ENCODE assay signal across 18 mouse cellular contexts in the genomic region with DNA sequence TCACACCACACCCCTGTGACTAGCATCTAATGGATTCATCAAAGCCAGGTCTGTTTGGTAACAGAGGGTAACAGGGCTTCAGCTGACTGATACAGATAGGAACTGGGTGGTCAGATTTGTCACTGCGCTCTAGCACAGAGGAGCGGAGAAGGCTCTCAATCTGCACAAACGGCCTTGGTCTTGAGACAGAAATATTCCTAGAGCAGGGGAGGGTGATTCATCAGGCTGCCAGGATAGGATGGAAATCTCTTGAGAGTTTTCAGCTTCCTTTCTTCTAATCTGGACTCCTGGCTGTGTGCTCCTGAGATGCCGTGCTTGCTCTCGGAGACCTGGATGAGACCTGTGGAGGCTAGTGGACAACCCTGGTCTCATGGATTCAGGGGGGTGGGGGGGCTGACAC.
"Had no signal": no experiment of that assay in that cellular context is flagged by ENCODE, and none has a peak within 500 bp of the region (broad histone marks: within the 10 kb centered on the region; RNA-seq: fewer than 3 reads in every experiment).

No protein-coding gene starts in this region.

- H3K4me1 ChIP-seq: midbrain, embryonic 12.5 days; neural tube, embryonic 12.5 days had no signal

- ATAC-seq: midbrain, embryonic 16.5 days had no signal

- H3K9me3 ChIP-seq: midbrain, embryonic 10.5 days; midbrain, embryonic 12.5 days; neural tube, embryonic 12.5 days had no signal

- H3K4me2 ChIP-seq: lung, embryonic 14.5 days; midbrain, embryonic 12.5 days; neural tube, embryonic 12.5 days had no signal

- H3K27ac ChIP-seq: midbrain, embryonic 10.5 days; midbrain, embryonic 12.5 days; neural tube, embryonic 12.5 days had no signal

- H3K9ac ChIP-seq: lung, embryonic 14.5 days; midbrain, embryonic 12.5 days; neural tube, embryonic 12.5 days had no signal

- H3K36me3 ChIP-seq: midbrain, embryonic 10.5 days; midbrain, embryonic 12.5 days; neural tube, embryonic 12.5 days had no signal

- DNase-seq: lung, adult 18-20 months; lung, embryonic 14.5 days; lung, postnatal 10 days; lung, postnatal 4 days; midbrain, embryonic 14.5 days; retina, postnatal 1 day; right cerebral cortex, adult 18-20 months; right cerebral cortex, postnatal 25 days; right cerebral cortex, postnatal 4 days; spleen, adult 18-20 months; thymus, adult 18-20 months; thymus, postnatal 14 days; thymus, postnatal 36 days had no signal

- H3K4me3 ChIP-seq: midbrain, embryonic 10.5 days; midbrain, embryonic 12.5 days; myocyte; neural tube, embryonic 12.5 days had no signal

- H3K27me3 ChIP-seq: neural tube, embryonic 12.5 days had no signal
